Mouse (Mus musculus) adrenal gland, postnatal 4 days (tissue): ENCODE data around the gene Plpp1. TPM values are rescaled to one million over a fixed set of nuclear protein-coding genes. Genes with fewer than 3 reads are reported as not detected.

Experiments used
- DNase-seq, 2 experiments: peaks; one replicate each; pipeline ENCODE4 v3.0.0; 2021 to 2022; ENCODE audit warnings: low spot score in 2 of 2, mixed read lengths in 2 of 2
- total RNA-seq, 2 experiments: library from RNA; stranded (reverse); gene quantifications; 2 replicates each; pipeline ENCODE4 v1.2.3; 2021

Gene Plpp1
- total RNA-seq, 2 experiments from 2014 or later: 194 to 213 TPM

DNA sequence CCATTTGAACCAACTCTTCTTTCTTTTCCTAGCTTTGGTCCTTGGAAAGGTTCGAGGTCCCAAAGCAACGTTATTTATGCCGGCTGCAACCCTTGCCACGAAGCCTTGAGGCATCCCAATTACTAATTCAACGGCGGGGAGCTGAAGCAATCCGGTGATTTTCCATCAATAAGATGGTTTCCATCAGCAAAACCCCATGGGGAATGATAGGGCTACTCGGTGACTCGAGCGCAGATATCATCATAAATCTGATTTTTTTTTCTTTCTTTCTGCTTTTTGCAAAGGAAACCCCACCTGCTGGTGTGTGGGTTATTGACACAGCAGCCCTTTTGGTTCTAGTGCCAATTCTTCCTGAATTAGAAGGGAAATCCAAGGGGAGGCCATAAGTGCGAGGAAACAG lies 28.3 kb upstream of the Plpp1 start:
- no peak for DNase-seq

DNA sequence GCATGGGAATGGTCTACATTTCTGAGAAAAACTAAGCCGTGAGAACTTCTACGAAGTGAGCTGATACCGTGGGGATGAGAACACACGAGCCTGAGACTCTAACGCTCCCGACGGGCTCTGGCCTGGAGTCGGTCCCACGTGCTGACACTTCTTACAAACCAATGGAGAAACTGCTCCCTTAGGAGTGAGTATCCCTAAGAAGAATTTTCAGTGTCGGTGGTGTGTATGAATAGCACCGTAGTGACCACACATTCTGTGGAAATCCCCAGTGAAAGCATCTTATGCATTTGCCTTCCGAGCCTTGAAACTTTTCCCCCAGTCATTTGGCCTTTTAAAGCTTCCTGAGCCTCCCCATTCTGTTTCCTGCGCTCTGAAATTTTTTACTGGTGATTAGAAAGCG lies 27.7 kb upstream of the Plpp1 start:
- no peak for DNase-seq

DNA sequence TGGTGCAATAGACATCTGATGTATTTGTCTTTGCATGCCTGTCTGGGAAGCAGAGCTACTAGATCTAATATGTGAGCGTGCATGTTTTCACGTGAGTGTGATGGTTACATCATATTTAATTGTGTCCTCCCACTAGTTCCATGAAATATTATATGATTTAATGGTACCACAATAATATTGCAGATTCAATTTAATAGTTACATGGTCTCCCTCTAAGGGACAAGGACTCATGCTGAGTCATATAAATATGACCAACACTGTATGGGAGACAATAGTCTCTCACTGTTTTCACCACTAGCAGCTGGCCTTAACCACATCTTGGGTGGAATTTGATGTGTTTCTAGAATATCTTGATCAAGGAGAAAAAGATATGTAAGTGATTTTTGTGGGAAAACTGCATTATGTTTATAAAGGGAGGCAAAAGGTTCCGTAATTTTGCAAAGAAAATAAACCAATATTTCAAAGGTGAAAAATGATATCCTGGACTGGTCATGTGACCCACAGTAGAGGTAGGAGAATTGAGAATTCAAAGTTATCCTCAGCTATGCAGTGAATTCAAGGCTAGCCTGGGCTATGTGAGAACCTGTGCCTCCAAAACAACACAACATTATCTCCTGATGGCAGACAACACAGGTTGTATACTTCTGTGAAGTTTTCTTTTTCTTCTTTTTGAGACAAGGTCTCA lies 26.5 kb upstream of the Plpp1 start:
- no peak for DNase-seq

DNA sequence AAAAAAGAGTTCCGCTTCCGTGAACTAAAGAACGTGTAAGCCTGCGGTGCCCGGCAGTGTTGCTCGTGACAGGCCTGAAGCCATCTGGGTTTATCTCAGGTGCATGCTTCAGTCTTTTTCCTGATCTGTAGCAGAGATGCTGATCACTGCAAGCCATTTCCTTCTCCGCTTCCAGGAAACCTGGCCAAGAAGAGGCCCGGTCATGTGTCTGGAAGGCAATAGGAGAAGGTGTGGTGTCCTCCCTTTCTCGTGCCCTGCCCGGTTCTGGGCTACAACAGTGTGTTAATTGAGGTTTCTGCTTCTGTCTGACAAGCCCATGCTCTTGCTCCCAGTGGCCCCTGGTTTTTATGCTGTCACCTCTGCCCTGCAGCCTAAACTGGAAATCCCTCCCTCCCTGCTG lies 24.7 kb upstream of the Plpp1 start:
- DNase-seq: no peak

DNA sequence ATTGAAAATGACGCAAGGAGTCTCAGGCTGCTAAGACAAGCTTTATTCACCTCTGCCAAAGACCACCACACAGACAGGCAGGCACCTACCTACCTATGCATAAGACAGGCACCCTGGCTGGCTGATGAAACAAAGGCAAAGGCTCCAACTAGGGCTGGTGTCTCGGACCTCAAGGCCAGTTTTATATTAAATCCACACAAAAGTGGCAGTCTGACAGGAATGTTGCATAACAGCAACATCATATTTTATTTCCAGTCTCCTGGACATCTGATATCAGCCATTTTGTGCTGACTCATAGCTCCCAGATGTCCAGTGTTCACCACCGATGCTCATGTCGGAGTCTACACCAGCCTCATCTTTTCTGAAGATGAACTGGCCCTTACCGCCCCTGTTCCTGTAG lies 22.2 kb upstream of the Plpp1 start:
- no peak for DNase-seq

DNA sequence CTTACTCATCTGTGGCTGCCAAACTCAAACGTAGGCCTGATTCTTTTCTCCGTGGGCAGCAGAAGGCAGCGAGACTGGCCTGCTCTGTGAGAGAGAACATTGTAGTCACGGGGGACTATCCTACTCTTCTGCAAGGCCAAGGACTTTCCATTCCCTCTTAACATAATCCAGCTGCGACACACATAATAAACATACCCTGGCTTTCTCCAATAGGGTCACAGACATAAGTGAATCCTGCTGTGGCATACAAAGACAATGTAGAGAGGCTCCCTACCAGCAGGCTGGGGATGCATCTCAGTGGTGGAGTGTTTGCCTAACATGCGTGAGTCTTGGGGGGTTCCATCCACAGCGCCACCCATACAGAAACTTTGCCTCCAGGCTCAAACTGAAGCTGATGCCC lies 15.3 kb upstream of the Plpp1 start:
- no peak for DNase-seq

DNA sequence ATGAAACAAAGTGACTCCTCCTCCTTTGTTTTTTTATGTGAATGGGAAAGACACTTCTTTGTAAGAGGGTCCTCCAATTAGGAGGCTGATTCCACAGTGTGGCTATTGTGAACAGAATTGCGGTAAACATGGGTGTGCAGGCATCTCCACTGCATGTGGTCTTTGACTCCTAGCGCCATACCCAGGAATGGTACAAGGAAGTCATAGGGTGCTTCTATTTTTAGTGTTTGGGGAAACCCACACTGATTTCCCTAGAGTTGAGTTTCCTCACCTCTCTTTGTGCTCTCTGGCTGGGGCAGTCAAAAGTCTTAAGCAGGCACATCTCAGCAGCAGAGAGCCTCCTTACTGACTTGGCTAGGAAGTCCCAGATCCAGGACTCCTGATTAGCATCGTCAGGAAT lies 14.4 kb upstream of the Plpp1 start:
- no peak for DNase-seq

DNA sequence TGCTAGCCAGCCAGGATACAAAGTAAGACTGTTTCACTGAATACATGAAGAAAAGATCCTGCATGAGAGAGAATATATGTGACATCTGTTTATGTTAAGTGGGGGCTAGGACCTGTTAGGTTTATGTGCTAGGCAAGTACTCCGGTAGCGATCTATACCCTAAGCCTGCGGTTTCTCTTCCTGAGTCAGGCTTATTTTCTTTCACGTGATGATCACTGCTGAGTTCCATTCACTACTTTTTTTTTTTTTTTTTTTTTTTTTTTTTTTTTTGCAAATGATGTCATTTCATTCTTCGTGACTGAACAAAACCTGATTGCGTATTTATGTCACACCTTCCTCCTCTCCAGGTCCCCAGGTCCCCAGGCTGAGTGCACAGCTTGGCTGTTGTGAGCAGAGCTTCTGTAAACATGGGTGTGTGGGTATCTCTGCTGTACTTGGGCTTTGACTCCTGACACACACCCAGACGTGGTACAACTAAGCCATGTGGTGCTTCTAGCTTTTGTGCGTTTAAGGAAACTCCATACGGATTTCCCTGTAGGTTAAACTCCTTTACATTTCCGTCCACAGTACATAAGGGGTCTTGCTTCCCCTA lies 13.6 kb upstream of the Plpp1 start:
- no peak for DNase-seq

DNA sequence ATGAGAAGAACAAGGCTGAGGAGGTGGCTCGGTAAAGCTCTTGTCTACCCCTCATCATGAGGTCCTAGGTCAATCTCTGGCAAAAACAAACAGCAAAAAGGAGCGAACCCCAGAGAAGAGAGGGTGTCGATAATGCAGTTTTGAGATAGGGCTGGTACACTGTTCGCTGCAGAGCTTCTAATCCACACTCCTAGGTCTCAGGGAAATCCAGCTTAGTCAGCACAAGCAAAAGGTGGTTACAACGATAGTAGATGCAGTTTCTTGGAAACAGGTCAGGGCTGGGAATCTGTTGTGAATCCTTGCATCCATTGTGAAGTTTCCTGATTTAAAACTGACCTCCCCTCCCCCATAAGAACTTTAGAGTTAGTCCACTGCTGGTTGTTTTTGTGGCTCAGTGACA lies 9.8 kb upstream of the Plpp1 start:
- DNase-seq: no peak

DNA sequence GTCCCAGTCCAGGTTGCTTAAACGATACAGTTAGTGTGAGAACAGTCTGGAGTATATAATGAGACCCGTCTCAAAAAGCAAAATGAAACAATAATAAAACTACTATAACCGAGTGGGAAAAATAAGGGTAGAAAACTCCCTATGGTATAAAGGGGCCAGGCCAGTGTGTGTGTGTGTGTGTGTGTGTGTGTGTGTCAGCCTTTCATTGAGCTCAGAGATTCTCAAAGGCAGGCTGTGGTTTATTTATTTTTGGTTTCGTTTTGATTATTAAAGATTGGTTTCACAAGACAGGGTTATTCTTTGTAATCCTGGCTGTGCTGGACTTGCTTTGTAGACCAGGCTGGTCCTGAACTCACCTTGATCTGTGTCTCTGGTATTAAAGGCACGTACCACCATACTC lies 8.7 kb upstream of the Plpp1 start:
- no peak for DNase-seq

DNA sequence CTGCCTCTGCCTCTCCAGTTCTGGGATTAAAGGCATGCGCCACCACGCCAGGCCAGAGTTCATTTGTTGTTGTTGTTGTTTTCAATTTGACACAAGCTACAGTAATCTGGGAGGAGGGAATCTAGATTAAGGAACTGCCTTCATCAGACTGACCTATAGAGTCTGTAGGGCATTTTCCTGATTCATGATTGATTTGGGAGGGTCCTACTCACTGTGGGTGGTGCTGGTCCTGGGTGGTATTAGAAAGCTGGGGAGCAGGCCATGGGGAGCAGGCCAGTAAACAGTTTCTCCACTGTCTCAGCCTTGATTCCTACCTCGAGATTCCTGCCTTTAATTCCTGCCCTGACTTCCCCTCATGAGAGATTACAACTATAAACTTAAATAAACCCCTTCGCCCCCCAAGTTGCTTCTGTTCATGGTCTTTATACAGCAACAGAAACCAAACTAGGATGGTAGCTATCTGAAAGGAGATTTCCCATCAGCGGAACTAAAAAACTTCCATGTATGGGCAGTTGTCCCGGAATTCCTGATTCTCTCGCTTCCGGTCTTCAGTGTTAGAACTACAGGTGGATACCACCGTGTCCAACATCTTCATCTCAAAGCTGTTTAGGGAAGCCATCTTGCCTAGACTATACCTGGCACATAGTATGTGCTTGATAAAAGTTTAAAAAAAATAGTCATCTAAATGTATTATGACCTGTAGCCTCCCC lies 2.2 kb upstream of the Plpp1 start:
- no peak for DNase-seq

DNA sequence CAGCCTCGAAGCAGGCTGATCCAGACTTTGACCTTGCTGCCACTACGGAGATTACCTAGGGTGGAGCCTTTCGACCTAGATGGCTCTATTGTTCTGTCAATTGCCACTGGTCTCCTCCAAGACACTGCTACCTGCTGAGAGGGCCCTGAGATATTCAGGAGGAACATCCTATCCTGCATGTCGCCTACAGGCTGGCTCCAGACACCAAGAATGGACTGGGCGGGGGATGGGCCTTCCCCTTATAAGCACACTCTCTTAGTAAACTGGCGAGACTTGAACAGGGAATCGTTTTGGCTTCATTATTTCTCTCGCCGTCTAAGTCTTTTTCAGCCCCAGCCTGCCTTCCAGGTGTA lies 1.7 kb upstream of the Plpp1 start:
- DNase-seq: no peak

DNA sequence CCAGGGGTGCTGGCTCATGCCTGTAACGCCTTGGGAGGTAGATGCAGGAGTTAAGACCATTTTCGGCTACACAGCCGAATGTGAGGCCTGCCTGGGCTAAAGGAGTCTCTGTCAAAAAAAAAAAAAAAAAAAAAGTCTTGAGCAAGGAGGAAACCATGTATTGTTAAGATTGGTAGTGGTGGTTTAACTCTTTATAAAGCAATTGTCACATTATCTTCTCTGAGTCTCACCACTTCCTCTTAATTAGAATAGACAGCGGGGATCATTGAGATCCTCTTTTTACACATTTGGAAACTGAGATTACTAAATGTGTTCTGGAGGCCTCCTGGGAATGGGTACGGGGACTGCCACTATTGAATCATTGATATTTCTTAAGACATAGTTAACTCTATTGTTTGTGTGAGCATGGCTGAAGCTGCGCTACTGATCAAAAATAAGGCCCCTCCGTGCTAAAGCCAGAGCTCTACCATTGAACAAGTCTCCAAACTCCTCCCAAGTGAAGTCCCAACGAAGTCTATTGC lies 811 bp upstream of the Plpp1 start:
- no peak for DNase-seq

DNA sequence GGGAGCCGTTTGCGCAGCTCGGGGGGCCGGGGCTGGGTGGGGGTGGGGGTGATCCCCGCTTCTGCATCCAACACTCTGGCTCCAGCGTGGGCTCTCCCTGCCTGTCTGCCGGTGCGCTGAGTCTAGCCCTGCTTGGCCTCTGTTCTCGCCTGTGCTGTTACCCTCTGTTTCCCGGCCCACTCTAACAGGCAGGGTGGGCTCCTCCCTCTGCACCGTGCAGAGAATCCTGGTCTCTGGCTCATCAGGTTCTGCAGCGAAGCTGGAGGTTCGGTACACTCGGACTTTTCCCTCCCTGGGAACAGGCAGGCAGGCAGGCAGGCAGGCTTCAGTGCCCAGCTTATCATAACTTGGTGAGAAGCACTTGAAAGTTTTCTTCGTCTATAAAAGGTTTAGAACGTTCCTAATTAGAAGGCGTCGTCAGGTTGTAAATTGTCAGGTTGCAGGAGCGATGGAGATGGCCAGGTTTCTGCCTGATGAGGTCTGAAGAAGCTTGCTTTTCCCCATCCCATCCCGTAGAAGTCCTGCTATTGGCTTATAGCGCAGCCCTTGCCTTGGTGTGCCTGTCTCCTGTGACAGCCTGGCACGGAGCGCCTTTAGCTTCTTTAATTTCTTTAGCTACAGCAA lies 901 bp downstream of the Plpp1 start:
- peak in 1 of 2 experiments; percentile 12 for DNase-seq

DNA sequence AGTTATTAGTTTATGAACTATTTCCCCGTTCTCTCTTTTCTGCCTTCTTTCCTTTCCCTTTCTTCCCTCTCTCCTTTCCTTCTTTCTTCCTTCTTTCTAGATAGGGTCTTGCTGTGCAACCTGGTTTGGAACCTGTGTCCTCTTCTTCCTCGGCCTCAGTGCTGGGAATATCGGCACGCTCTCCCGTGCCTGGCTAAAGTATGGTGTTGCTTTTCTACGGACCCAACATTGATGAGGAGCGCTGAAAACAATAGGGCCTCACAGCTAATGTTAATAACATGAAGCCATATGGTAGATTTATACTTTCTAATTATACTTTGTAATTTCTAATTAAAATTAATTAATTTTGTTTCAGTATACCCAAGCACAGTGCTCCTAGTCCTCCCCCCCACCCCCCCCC lies 2.5 kb downstream of the Plpp1 start:
- no peak for DNase-seq

DNA sequence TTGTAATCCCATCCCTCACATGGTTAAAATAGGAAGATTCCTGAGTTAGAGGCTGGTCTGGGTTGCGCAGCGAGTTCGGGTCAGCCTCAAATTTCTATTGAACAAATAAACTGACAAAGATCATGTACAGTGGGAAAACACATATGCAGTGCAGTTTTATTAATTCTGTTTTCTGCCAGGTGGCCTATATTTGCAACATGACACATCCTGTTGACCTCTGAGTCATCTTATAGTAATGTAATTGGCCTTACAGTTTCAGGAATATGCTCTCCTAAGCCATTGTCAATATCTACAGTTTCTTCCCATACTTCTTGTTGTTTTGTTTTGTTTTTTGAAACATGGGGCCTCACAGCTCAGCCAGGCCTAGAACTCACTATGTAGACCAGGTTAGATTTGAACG lies 3.1 kb downstream of the Plpp1 start:
- DNase-seq: no peak

DNA sequence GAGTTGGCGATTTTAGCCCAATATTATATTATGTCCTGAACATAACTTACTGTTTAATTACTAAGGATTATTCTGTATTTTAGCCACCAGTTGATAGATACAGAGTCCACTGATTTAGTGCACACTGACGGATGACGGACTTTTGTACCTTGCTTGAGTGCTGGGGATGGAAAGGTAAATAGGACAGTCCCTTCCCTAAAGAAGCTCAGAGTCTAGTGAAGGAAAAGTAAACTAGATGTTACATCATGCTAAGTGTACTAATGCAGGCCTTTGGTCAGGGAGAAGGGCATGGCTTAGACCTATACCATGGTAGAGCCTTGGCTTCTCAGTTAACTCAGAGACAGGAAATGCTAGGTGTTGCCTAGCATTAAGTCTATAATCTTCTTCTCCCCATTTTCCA lies 4.9 kb downstream of the Plpp1 start:
- DNase-seq: no peak

DNA sequence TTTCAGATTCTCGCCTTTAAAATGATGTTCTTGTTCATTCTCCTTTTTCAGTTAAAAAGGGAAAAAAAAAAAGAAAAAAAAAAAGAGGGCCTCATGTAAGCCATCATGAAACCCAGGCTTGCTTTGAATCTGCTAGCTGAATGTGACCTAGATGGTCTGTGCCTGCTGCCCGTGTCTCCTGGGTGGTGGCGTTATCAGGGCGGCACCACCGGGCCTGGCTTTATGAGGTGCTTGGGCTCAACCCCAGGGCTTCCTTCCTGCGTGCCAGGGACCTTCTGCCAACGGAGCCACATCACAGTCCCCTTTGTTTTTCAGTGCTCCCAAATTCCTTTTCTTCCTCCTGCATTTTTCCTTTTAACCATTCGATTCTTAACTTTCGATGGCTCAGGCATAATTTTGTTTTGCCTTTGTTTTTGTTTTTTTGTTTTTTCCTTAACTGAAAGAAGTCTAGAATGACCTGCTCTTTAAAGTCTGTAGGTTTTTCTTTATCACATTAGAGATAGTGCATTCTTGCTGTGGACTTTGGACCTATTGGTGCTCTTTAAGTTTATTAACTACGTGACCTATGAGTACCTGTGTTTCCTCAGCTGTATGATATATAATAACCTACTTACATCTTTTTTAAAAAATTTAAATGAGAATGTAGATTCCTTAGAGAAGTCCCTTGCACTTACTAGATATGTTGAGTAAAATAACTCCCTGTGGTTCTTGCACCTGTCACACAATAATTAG lies 7.5 kb downstream of the Plpp1 start:
- DNase-seq: no peak

DNA sequence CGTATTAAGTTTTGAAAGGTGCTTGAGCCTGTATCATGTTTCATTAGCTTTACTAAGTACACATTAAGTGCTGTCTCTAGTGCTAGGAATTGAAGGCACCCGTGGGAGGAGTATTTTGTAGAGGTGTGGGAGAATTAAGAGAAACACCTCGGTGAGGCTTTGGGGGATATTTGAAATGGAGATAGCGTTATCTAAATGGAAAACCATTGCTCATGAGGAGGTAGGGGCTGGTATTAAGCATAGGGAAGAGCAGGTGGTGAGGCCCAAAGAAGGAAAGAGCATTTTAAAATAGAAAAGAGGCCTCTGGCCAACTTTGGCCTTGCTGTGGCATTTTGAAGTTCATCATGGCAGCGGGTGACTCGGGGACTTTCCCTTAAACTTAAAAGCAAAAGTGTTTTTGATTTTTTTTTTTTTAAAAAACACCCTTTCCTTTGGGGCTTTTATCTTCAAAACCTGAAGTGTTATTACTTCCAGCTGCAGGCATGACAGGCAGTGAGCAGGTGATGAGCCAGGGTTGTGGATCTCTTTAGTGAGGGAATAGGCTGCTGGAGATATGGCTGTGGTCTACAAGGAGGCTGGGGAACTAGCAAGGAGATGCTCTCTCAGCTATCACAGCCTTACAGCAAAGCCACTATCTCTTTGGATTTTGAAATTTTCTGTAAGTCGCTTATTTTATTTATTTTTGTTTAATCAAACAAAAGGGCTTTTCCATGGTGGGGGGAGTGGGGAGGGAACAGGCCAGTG lies 9.1 kb downstream of the Plpp1 start:
- DNase-seq: no peak

DNA sequence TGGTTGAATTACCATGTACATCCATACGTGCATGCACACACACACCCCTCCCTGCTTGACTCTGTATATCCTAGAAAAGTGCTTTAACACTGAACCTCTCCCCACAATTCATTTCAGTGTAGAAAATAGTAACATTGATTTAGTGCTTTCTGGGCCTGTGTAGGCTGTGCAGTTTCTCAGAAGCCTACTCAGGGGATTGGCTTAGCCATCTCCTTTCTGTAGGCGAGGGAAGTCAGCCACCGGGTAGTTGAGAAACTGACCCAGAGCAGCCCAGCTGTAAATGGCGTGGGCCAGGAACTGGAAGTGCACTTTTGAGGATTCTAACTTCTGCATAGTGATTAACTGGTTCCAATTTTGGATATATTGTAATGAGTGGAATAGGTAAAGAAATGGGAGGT lies 9.7 kb downstream of the Plpp1 start:
- DNase-seq: no peak

DNA sequence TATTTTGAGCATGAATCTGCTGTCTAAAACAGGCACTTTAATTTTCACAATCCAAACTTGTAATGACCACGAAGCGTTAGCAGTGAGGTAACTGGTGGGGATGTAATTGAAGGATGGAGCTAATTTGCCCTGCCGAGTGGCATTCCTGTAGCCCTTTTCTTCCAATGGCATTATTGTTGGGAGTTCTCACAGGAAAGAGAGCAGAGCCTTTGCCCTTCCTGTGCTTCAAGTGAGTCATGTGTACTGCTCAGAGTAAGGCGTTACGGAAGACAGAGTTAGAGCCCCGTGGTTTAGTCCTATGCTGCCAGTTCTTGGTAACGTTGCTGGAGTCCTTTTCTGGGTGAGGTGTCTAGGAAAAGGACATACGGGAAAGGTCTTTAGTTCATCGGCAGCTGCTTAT lies 10.2 kb downstream of the Plpp1 start:
- no peak for DNase-seq
